Mouse (Mus musculus): ENCODE measurements at regions not wholly inside any gene's neighbourhood (a gene's known extent, or its start where the extent isn't known, plus 50 kb on each side); places are given as distances from the start of the nearest gene placed in this dataset.

DNA sequence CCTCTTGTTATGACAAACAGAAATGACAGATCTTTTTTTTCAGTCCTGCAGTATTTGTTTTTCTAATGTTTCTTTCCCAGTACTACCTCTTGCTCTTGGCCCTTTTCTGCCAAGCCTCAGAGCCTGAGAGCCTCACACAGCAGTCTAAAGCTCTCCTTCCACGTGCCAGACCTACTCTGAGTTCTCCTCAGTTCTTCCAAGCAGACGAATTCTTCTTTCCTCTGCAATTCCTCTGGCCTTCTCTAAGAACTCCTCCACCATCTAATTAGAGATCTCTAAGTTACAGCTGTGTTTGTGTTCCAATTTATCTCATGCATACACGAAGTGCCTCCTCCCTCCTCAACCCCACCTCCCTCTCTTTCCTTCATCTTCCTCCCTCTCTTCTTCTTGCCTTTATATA, 362.4 kb upstream of the Vrk2 start:
- WGBS: 84% methylated on average over 3 of the region's 3 CpGs
- no peak overlapping the region for H3K4me3 ChIP-seq (ENCODE audit: low read length)
- H3K36me3 ChIP-seq (ENCODE audit: control insufficient read depth, insufficient read depth, low read length): no peaks in the 10 kb centered on the region
- no peak overlapping the region for H3K4me2 ChIP-seq (ENCODE audit: low read length)
- no peak for ATAC-seq
- H3K9me3 ChIP-seq (ENCODE audit: control insufficient read depth, low read length): no peaks in the 10 kb centered on the region
- no peak overlapping the region for H3K9ac ChIP-seq (ENCODE audit: low read depth, low read length)
- no peaks in the 10 kb centered on the region for H3K27me3 ChIP-seq (replicated peaks; ENCODE audit: control insufficient read depth, insufficient read depth, low read length)
- no peaks in the 10 kb centered on the region for H3K4me1 ChIP-seq (ENCODE audit: control insufficient read depth, insufficient read depth, low read depth, low read length)
- no peak overlapping the region for H3K27ac ChIP-seq (ENCODE audit: low read depth, low read length)

DNA sequence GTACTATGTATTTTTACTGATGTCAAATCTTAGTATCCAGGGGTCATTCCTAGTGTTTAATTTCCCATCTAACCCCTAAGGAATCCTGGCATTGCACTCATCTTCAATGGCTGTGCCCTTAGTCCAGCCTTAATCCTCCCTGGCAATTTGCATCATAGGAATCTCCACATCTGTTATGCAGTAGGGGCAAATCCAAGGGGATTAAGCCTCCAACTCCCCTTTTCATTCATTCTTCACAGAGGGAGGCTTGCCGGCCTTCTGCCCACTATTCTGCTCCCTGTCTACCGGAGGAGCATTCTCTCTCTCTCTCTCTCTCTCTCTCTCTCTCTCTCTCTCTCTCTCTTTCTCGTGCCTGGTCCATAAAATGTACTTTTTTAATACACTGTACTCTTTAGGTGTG, 338.0 kb upstream of the Vrk2 start:
- H3K4me1 ChIP-seq (ENCODE audit: control insufficient read depth, insufficient read depth, low read depth, low read length): no peaks in the 10 kb centered on the region
- 8% methylated on average over 3 of the region's 3 CpGs for WGBS
- ATAC-seq: no peak
- H3K36me3 ChIP-seq (ENCODE audit: control insufficient read depth, insufficient read depth, low read length): no peaks in the 10 kb centered on the region
- no peaks in the 10 kb centered on the region for H3K9me3 ChIP-seq (ENCODE audit: control insufficient read depth, low read length)
- no peak overlapping the region for H3K4me2 ChIP-seq (ENCODE audit: low read length)
- H3K9ac ChIP-seq (ENCODE audit: low read depth, low read length): no peak overlapping the region
- H3K4me3 ChIP-seq (ENCODE audit: low read length): no peak overlapping the region
- no peak overlapping the region for H3K27ac ChIP-seq (ENCODE audit: low read depth, low read length)
- no peaks in the 10 kb centered on the region for H3K27me3 ChIP-seq (replicated peaks; ENCODE audit: control insufficient read depth, insufficient read depth, low read length)

DNA sequence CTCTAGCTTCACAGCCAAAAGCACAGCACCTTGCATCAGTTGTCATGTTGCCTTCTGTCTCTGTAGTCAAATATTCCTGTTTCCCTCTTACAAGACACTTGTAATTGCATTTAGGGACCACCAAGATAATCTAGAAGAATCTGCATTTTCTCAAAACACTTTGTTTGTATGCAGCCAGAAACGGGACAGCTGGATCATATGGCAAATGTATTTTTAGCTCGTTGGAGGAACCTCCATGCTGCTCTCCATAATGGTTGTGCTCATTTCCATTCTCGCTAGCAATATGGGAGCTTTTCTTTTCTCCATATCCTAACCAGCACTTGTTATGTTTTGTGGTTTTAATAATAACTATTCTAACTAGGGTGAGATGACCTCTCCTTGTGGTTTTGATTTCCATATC, 313.3 kb upstream of the Vrk2 start:
- no peak for ATAC-seq
- no peaks in the 10 kb centered on the region for H3K27me3 ChIP-seq (replicated peaks; ENCODE audit: control insufficient read depth, insufficient read depth, low read length)
- H3K4me3 ChIP-seq (ENCODE audit: low read length): no peak overlapping the region
- no peak overlapping the region for H3K9ac ChIP-seq (ENCODE audit: low read depth, low read length)
- H3K4me1 ChIP-seq (ENCODE audit: control insufficient read depth, insufficient read depth, low read depth, low read length): no peaks in the 10 kb centered on the region
- WGBS: 87% methylated on average over 3 of the region's 3 CpGs
- H3K27ac ChIP-seq (ENCODE audit: low read depth, low read length): no peak overlapping the region
- no peaks in the 10 kb centered on the region for H3K36me3 ChIP-seq (ENCODE audit: control insufficient read depth, insufficient read depth, low read length)
- no peaks in the 10 kb centered on the region; the same call in 1 of the 2 replicates for H3K9me3 ChIP-seq (ENCODE audit: control insufficient read depth, low read length)
- H3K4me2 ChIP-seq (ENCODE audit: low read length): no peak overlapping the region

DNA sequence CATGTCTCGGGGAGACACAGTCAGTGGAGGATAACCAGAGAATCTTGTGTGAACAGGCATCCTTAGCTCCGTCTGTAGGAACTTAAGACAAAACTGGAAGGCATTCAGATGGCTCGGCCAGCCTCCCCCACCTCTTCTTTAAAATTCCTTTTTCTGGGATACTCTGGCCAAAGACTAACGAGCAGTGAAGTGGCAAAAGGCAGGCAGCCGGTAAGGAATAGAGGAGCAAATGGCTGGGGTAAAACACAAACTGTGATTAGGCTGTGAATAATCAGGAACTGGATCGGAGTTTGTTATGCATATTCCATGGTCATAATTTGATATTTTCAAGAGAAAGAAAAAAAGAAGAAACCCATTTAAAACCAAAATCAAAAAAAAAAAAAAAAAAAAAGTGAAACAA, 287.8 kb upstream of the Vrk2 start:
- 50% methylated on average over 6 of the region's 6 CpGs for WGBS
- Histone ChIP-seq H3K9ac (ENCODE audit: low read depth, low read length) (no peak overlapping the region), H3K9me3 (ENCODE audit: control insufficient read depth, low read length) (no peaks in the 10 kb centered on the region), H3K4me1 (ENCODE audit: control insufficient read depth, insufficient read depth, low read depth, low read length) (no peaks in the 10 kb centered on the region), H3K4me2 (ENCODE audit: low read length) (no peak overlapping the region), H3K27ac (ENCODE audit: low read depth, low read length) (no peak overlapping the region), H3K36me3 (ENCODE audit: control insufficient read depth, insufficient read depth, low read length) (no peaks in the 10 kb centered on the region), H3K4me3 (ENCODE audit: low read length) (no peak overlapping the region), H3K27me3 (replicated peaks; ENCODE audit: control insufficient read depth, insufficient read depth, low read length) (no peaks in the 10 kb centered on the region)
- no peak for ATAC-seq
